Mouse (Mus musculus) right cerebral cortex, postnatal 14 days (tissue): ENCODE measurements around the gene Tex14.
"Not testable (repeated sequence)": the region's sequence is repeated elsewhere in the genome, so short reads cannot be mapped to it uniquely, and the experiment has no call there.

Source experiments
- DNase-seq: peaks from one replicate; pipeline ENCODE4 v3.0.0; 2022

The Tex14 gene

GRCm38 (mm10) chr11:87448476-87449199 lies 43.8 kb downstream of the Tex14 start:
- peak; percentile 50 for DNase-seq

DNA sequence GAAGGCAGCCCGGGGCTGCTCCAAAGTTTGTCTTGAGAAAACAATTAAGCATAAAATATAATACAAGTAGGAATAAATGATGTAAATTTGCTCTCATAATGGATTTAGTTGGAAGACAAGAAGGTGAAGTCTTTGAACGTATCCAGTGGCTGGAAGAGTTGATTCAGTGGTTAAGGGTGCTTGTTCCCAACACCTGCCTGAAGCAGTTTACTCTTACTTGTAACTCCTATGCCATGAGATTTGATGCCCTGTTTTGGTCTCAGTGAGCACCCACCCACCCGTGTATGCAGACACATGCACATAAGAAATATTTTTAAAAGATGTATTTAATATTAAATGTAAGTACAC lies 44.3 kb downstream of the Tex14 start:
- no peak for DNase-seq

DNA sequence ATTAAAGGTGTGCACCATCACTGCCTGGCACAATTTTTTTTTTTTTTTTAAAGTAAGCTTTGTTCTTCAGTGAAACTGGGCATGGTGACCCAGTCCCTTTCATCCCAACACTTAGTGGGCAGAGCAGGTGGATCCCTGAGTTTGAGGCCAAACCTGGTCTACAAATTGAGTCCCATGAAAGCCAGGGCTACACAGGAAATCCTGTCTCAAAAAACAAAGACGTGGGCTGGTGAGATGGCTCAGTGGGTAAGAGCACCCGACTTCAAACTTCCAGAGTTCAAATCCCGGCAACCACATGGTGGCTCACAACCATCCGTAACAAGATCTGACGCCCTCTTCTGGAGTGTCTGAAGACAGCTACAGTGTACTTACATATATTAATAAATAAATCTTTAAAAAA lies 45.0 kb downstream of the Tex14 start:
- DNase-seq, result not testable (repeated sequence)

- not testable (repeated sequence) for DNase-seq
Observed at GRCm38 (mm10) chr11:87452779-87453178, 47.9 kb downstream of the Tex14 start.

DNA sequence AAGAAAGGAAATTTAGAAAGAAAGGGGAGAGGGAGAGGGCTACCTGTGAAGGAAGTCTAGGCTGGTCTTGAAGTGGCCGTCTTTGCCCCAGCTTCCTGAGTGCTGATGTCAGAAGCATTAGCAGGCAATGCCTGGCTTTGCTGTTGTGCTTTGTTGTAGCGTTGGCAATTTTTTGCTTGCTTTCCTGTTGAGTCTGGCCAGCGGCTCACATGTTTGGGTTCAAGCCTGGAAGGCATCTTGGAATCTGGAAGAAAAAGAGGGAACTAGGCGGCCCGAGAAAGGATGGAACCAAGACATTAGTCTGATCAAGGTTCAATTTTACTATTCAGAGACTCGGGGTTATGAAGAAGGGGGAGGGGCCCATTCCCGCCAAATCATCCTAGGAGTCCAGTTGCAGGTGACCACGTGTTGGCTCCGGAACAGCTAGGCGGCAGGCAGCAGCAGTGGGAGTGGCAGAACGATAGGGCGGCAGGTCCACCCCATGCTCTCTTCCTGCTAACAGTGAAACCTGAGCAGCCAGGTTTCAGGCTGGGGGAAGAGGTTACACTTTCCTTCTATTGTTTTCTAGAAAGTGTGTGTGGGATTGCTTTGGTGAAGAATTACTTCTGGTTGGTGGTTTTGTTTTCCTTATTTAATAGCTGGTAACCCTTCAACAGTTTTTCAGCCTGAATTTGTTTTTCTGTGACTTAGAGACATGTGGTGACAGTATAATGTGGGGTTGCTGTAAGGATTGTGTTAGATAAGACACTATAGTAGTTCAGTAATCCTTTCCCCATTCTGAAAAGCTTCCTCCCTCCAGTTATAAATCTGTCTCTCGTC lies 48.6 kb downstream of the Tex14 start:
- no peak for DNase-seq

DNA sequence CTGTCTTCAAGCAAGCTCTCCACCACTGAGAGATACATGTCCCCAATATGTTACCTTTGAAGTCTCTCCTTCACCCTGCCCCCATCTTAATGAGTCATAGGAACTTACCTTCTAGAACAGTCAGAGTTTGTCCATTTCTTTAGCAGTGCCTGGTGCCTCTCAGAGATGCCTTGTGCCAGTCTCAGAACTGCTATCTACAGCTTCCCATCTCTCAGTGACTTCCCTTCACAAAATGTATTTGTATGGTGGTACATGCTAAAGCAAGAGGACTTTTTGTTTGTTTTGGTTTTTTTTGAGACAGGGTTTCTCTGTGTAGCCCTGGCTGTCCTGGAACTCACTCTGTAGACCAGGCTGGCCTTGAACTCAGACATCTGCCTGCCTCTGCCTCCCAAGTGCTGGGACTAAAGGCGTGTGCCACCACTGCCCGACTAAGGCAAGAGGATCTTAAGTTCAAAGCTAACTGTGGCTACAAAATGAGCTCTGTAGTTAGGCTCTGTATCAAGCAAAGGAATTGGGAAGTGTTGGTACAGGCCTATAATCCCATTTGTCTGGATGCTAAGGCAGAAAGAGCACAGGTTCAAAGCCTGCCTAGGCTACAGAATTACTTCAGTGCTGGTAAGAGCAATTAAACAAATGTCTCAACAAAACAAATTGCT lies 49.3 kb downstream of the Tex14 start:
- no peak for DNase-seq

GRCm38 (mm10) chr11:87455573-87455972 lies 50.7 kb downstream of the Tex14 start:
- no peak for DNase-seq

DNA sequence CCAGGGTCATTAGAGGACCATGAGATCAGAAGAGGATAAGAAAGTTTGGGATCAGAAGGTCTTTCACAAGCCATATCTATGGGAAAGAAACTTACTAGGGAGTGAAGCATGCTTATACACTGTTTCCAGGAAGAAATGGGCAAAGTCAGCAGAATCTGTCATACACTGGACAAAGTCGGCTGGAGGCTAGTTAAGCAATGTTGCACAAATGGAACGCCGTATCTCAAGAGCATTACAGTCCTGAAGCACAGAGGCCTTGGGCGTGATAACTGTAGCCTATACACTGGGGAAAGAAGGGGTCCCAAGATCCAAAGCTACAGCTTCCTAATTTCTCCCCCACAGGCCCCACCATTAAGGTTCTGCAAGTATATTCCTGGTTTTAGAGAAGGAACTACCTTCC lies 51.1 kb downstream of the Tex14 start:
- DNase-seq, result no peak

GRCm38 (mm10) chr11:87460566-87460965 lies 55.7 kb downstream of the Tex14 start:
- DNase-seq, result no peak

DNA sequence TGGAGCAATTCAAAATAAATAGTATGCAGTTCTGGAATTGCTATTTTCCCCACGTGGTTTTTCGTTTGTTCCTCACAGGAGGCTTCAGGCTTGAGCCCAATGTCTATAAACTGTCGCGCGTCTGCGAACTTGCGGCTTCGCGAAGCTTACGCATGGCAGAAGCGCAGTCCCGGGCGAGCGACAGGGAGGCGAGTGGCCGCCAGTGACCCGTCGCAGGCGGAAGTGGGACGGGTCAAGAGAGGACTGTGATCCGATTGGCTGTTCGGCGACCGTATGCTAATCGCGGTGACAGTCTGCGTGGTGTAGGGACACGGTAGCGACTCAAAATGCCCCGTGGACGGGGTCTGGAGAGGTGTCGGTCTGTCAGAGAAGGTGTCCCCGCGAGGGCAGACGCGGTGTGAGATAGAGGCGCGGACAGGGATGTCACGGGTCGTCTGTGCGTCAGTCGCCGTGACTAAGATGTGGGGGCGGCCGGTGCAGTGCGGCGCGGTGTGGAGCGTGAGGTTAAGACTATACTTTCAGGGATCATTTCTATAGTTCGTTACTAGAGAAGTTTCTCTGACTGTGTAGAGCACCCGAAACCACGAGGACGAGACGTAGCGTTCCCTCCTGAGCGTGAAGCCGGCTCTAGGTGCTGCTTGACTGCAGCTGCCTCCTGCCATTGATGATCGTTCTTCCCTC lies 57.1 kb downstream of the Tex14 start:
- DNase-seq, result peak; percentile 79

GRCm38 (mm10) chr11:87462461-87463242 lies 57.8 kb downstream of the Tex14 start:
- no peak for DNase-seq

DNA sequence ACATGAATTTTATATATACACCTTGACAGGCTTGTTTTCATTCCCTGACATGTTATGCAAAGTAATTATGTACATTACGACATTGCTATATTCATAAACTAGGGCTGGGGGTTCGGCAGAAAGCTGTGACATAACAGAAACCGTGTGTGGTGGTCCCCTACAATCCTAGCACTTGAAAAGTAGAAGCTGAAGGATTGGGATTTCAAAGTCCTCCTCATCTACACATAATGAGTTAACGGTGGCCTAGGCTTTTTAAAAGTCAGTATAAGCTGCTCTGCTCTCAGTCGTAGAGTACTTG lies 58.3 kb downstream of the Tex14 start:
- no peak for DNase-seq

- not testable (repeated sequence) for DNase-seq
Observed at GRCm38 (mm10) chr11:87463792-87464430, 59.0 kb downstream of the Tex14 start.

- DNase-seq, result no peak
Observed at GRCm38 (mm10) chr11:87465990-87466593, 61.2 kb downstream of the Tex14 start.

GRCm38 (mm10) chr11:87467491-87468277 lies 62.8 kb downstream of the Tex14 start:
- no peak for DNase-seq

GRCm38 (mm10) chr11:87468278-87468655 lies 63.4 kb downstream of the Tex14 start:
- no peak for DNase-seq

- no peak for DNase-seq
Observed at GRCm38 (mm10) chr11:87468706-87469315, 63.9 kb downstream of the Tex14 start.

DNA sequence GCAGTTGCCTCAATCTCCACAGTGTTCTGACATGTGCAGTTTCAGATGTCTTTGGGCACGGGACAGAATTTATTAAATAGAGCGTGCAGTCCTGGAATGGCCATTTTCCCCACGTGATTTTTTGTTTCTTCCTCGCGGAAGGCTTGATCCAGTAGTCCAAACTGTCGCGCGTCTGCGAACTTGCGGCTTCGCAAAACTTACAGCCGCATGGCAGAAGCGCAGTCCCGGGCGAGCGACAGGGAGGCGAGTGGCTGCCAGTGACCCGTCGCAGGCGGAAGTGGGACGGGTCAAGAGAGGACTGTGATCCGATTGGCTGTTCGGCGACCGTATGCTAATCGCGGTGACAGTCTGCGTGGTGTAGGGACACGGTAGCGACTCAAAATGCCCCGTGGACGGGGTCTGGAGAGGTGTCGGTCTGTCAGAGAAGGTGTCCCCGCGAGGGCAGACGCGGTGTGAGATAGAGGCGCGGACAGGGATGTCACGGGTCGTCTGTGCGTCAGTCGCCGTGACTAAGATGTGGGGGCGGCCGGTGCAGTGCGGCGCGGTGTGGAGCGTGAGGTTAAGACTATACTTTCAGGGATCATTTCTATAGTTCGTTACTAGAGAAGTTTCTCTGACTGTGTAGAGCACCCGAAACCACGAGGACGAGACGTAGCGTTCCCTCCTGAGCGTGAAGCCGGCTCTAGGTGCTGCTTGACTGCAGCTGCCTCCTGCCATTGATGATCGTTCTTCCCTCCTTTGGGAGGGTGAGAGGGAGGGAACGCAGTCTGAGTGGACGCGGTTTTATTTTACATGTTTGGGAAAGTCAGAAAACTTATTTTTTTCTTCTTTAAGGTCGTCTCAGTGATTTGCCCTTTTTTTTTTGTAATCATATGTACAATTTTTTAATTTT lies 66.2 kb downstream of the Tex14 start:
- DNase-seq, result peak; percentile 39

DNA sequence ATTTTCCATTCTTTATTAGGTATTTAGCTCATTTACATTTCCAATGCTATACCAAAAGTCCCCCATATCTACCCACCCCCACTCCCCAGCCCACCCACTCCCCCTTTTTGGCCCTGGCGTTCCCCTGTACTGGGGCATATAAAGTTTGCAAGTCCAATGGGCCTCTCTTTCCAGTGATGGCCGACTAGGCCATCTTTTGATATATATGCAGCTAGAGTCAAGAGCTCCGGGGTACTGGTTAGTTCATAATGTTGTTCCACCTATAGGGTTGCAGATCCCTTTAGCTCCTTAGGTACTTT lies 66.8 kb downstream of the Tex14 start:
- not testable (repeated sequence) for DNase-seq

- DNase-seq, result not testable (repeated sequence)
Observed at GRCm38 (mm10) chr11:87472058-87472457, 67.2 kb downstream of the Tex14 start.
